Mouse (Mus musculus) small intestine, adult 2 months (tissue): ENCODE results near the gene Tbc1d19.

Experiments
- CTCF ChIP-seq: fragments of 200-500 bp; IDR thresholded peaks from 2 replicates; pipeline ENCODE4 v1.5.1; 2012; ENCODE audit warnings: low read depth, mild to moderate bottlenecking, control low read depth, inconsistent platforms, low read length, moderate library complexity, mixed read lengths; ENCODE audit not compliant: insufficient replicate concordance, insufficient read length; ENCODE audit errors: extremely low read depth
- POLR2A ChIP-seq: fragments of 200-500 bp; IDR thresholded peaks from 2 replicates; pipeline ENCODE4 v1.6.1; 2012; ENCODE audit warnings: low read depth, mild to moderate bottlenecking, control low read depth, inconsistent platforms, low read length, moderate library complexity

- no peak for TF ChIP-seq CTCF
- TF ChIP-seq POLR2A: no peak
Measured at GRCm38 (mm10) chr5:53950189-53950588, 140.8 kb downstream of the Tbc1d19 start.
